18 mouse cellular contexts compared by ENCODE assay signal in the genomic region with DNA sequence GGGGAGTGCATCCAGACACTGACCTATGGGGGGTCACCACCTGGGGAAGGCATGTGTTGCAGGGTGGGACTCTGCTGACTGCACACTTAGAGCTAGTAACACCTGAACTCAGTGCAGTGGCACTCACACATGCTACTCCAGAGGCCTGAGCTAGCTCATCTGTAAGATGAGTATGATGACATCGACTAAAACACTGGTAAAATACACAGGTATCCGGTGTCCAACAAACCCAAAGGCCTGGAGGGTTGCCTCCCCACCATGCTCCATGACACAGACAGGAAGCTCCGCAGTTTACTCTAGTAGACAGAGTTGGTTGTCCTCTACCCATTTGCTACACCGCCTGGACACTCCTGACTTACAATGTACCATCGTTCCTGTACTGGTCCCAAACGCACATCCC. TPM values are rescaled to one million over a fixed set of nuclear protein-coding genes. Genes with fewer than 3 reads are reported as not detected.
"Had no signal": no experiment of that assay in that cellular context is flagged by ENCODE, and none has a peak within 500 bp of the region (broad histone marks: within the 10 kb centered on the region; RNA-seq: fewer than 3 reads in every experiment).

No protein-coding gene starts in this region.

- H3K27ac ChIP-seq: heart, embryonic 10.5 days; hindbrain, embryonic 13.5 days; hindbrain, embryonic 15.5 days; hindbrain, postnatal 0 days; limb, embryonic 13.5 days; limb, embryonic 15.5 days; liver, embryonic 12.5 days; liver, embryonic 14.5 days had no signal

- H3K36me3 ChIP-seq: heart, embryonic 10.5 days; heart, embryonic 12.5 days; hindbrain, embryonic 13.5 days; hindbrain, embryonic 15.5 days; limb, embryonic 13.5 days; limb, embryonic 15.5 days; liver, embryonic 12.5 days had no signal

- H3K9me3 ChIP-seq: heart, embryonic 10.5 days; heart, embryonic 12.5 days; hindbrain, embryonic 13.5 days; hindbrain, embryonic 15.5 days; limb, embryonic 13.5 days; limb, embryonic 15.5 days; liver, embryonic 12.5 days had no signal

- H3K27me3 ChIP-seq: hindbrain, embryonic 13.5 days; hindbrain, embryonic 15.5 days; limb, embryonic 13.5 days; limb, embryonic 15.5 days; liver, embryonic 12.5 days had no signal

- H3K4me1 ChIP-seq: heart, embryonic 12.5 days; hindbrain, embryonic 13.5 days; hindbrain, embryonic 15.5 days; limb, embryonic 13.5 days; limb, embryonic 15.5 days had no signal

- H3K4me3 ChIP-seq: heart, embryonic 10.5 days; heart, embryonic 12.5 days; hindbrain, embryonic 13.5 days; hindbrain, embryonic 15.5 days; limb, embryonic 13.5 days; limb, embryonic 15.5 days; liver, embryonic 12.5 days had no signal

- H3K9ac ChIP-seq: heart, embryonic 12.5 days; hindbrain, embryonic 13.5 days; hindbrain, embryonic 15.5 days; limb, embryonic 13.5 days; limb, embryonic 15.5 days; liver, embryonic 12.5 days; liver, embryonic 14.5 days had no signal

- H3K4me2 ChIP-seq: heart, embryonic 12.5 days; hindbrain, embryonic 13.5 days; hindbrain, embryonic 15.5 days; limb, embryonic 13.5 days; limb, embryonic 15.5 days; liver, embryonic 12.5 days had no signal

- DNase-seq: gastrocnemius, postnatal 36 days; kidney, postnatal 10 days; layer of hippocampus, adult 9-11 months; layer of hippocampus, postnatal 36 days; left cerebral cortex, postnatal 4 days had no signal

- ATAC-seq: hindbrain, postnatal 0 days; liver, embryonic 12.5 days had no signal

RNA-seq across cellular contexts. Expression of a gene that starts 39.5 kb away (rescaled TPM):
- total RNA-seq: hindbrain, postnatal 0 days had no signal
- polyA plus RNA-seq: hindbrain, embryonic 11.5 days; limb, embryonic 11.5 days had no signal

RNA-seq across cellular contexts. Expression of a gene that starts 46.5 kb away (rescaled TPM):
- total RNA-seq: hindbrain, postnatal 0 days; left cerebral cortex, postnatal 4 days; liver, adult 2 months had no signal
- polyA plus RNA-seq: heart, embryonic 10.5 days; heart, embryonic 12.5 days; heart, embryonic 14.5 days; hindbrain, embryonic 11.5 days; hindbrain, embryonic 13.5 days; hindbrain, embryonic 15.5 days; hindbrain, postnatal 0 days; limb, embryonic 11.5 days; liver, embryonic 14.5 days had no signal
